Mouse (Mus musculus) T-helper 17 cell (primary cell): ENCODE measurements around the gene Nme4.

Source experiments
- in situ Hi-C, 2 experiments: fragments of 300-600 bp; cut with MboI, MseI; formaldehyde crosslinking; loops; 1 replicate in 1 of 2; 2 replicates in 1 of 2; pipeline ENCODE4 v1.15.1; 2025; ENCODE audit warnings: high pct_unique_total_duplicates in 2 of 2

The Nme4 gene

DNA sequence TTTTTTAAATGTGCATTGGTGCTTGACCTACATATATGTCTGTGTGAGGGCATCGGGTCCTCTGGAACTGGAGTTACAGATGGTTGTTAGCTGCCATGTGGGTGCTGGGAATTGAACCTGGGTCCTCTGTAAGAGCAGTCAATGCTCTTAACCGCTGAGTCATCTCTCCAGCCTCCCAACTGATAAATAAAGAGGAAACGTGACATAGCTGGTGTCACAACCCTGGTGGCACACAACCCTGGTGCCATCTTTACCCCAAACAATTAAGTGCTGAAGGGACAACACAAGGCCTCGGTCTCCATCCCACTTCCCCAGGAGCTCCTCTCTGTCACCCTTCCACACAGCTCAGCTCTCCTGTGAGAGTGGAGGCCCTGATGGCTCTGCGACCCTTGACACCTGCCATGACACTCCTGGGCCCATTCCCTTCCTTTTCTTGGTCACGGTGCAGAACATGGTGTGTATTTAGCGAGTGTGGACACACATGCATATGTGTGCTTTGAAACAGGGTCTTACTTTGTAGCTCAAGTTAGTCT is 28.8 kb downstream of the Nme4 start:
- in situ Hi-C loops, result no loop called here

DNA sequence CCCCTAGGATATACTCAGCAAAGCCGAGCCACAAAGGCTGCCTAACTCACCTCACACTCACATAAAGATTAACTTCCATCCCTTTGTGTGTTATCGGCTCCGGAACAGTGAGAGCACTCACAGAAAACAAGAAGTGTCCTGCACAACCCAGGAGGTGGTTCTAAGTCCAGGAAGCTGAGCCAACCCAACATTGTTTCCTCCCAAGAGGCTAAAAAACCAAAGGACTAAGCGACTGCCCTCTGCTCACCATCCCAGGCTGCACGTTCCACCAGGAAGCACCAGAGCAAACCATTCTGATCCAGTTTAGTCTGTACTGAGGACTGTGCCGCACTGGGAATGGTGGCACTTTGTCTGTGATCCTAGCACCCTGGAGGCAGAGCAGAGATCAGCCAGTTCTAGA is 30.5 kb downstream of the Nme4 start:
- in situ Hi-C loops, result no loop called here

DNA sequence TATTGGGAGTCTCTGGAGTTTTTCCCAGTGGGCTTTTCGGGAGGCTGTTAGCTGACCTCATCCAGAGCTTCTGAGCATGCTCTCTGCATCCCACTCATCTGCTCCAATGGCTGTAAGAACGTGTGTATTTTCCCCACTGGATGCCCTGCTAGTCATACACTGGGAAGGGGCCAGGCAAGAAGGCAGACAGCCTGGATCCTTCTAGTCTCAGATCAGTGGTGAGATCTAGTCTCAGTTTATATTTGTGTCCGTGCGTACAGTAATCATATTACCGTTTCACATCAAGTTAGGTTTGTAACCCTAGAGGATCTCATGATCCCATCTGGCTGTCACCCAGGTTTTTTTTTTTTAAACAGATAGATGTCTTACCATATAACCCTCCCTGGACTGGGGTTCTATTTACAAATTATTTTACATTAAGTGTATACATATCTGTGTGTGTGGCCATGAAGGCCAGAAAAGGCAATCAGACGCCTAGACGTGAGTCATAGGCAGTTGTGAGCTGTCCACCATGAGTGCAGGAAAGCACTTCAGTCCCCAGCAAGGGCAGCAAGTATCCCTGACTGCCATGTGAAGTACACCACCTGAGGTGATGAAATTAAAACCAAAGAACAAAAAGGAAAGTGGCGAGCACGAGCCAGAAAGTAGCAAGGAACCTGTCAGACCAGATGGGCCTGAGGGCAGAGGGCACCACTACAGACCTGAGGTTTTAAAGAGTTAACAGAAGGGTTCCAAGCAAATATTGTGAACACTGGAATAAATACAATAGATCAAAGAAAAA is 37.4 kb downstream of the Nme4 start:
- in situ Hi-C loops, result no loop called here

DNA sequence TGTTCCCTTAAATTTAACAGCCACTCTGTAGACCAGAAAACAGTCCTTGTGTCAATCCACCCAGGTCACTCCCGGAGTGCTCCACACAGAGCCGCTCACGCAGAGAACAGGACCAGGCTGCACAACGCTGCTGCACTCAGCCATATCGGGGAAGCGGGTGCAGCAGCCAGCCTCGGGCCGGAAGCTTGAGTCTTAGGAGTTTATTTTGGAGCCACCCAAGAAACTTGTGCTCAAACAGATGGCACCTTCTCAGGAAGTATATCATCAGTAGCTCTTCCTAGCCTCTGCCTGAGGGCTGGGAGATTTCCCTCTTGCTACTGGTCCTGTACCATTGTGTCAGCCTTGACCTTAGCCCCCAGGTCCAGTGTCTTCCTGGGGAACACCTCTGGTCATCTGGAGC is 38.1 kb downstream of the Nme4 start:
- in situ Hi-C loops, result no loop called here

DNA sequence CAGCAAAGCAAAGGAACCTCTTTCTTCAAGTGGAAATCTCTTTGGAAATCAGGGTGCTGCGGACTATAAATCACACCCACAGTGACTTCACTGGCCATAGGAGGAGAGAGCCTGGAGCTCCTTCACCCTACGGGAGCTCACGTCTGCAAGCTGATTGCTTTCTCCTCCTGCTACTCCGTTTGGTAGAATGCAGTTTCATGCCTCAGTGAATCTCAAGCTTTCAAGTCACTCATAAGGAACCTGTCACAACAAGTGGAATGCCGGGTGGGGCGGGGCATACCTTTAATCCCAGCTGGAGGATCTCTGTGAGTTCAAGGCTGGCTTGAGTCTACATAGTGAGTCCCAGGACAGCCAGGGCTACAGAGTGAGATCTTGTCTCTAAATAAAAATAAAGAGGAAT is 40.2 kb downstream of the Nme4 start:
- in situ Hi-C loops, result no loop called here

DNA sequence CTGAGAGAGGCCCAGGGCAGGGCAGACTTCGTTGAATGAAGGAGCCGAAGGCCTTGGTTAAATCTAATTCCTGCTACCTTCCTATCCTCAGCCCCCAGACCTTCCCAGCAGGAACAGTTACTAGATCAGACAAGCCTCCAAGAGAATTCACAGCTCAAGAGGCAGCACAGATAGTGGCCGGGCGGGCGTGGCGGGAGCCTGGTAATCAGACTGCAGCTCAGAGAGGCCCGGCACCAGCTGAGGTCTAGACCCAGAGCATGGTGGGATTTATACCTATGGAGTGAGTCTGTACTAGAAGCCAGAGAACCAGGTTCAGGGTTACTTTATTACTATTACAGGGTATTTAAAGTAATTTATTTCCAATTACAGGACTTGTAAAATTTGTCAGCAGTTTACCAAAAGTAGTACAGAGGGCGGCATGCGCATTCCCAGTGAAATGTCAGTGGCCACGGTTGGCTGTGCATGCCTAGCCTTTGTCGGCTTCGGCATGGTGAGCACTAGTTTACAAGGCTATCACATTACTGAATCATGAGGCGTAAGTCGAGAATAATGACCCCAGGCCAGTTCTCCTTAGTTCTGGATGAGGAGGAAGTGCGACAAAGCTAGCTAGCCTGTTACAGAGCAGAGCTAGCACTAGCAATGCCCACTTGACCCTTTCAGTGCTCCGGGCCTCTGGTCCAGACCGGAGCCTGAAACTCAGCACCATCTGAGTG is 41.1 kb downstream of the Nme4 start:
- in situ Hi-C loops, result no loop called here

DNA sequence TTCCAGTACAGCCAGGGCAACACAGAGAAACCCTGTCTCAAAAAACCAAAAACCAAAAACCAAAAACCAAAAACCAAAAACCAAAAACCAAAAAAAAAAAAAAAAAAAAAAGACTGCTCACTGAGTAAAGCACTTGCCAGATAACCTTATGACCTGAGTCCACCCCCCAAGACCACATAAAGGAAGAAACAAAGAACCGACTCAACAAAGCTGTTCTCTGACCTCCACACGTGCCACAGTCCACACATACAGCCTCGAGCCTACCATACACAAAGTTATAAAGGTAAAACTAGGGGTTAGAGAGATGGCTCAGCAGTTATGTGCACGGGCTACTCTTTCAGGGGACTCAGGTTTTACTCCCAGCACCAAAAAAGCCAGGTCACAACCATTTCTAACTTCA is 42.7 kb downstream of the Nme4 start:
- in situ Hi-C loops, result no loop called here

DNA sequence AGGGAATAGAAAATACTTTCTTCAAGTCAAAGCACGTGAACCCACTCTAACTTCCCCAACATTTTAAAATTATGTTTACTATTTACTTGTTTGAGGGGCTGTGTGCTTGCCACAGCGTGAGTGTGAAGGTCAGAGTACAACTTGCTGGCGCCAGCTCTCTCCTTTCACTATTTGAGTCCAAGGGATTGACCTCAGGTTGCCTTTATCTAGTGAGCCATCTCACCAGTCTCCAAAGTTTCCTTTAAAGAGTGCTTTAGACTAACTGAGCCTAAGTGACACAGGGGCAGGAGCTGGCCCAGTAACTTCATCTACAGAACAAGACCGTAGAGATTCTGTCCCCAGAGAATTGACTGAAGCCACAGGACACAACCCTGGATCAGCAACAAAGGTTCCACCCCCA is 43.3 kb downstream of the Nme4 start:
- in situ Hi-C loops, result no loop called here

DNA sequence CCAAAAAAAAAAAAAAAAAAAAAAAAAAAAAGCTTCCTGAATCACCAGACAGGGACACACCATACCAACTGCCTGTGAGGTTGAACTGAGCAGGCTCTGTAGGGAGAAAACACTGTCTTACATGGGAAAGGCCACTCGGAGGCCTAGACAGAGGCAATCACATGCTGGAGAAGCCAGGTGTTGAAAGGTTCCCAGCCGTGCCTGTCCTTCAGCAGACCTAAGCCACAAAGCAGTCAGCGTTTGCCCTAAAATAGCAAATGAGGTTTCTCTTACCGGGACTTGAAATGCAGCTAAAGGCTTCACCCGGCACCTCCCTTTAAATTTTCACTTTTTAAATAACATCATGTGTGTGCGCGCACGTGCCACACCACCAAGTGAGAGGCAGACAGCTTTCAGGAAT is 47.3 kb downstream of the Nme4 start:
- in situ Hi-C loops, result no loop called here

DNA sequence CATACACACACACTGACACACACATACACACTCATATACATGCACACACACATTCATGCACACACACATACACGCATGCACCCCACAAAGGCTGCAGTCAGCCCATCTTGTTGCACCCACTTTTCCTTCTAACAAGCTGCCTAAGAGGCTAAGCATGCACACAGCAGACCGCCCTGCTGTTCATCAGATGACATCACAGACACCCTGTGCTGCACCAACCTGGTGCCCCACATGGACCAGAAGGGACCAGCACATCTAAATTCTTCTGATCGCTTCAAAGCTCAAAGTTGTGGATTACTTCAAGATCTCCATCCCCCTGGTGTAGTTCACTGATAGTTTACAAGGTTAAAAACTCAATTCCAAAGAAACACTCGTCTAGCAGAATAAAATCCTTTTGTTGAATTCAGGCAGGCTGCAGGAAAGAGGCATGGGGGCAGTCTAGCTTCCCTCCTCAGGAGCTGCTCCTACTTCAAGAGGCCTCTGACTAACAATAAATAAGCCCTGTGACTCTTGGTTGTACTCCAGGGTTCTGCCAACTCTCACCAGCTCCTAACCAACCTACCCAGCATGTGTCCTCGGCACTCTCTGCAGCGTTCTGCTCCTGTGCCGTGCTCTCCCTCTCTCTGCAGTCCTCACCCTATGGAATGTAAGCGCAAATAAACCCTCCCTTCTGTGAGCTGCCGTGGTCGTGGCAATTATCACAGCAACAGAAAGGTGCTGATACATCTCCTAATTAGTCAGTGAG is 49.0 kb downstream of the Nme4 start:
- in situ Hi-C loops, result no loop called here

DNA sequence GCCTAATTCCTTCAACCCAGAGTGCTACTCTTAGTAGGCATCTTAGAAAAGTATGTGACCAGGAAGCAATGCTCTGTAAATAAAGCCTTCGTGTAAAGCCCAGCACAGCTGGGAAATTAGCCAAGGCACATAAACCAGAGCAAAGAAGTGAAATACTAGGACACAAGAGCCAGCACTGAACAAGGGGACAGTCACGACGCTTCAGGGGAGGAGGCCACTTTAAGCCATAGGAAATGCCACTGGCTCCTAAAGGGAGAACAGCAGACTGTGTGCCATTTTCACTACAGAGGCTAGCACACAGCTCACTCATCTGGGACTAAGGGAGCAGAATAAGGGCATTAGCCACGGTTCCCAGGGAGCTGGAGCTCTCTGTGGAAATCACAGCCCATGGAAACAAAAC is 50.1 kb downstream of the Nme4 start:
- in situ Hi-C loops, result no loop called here

DNA sequence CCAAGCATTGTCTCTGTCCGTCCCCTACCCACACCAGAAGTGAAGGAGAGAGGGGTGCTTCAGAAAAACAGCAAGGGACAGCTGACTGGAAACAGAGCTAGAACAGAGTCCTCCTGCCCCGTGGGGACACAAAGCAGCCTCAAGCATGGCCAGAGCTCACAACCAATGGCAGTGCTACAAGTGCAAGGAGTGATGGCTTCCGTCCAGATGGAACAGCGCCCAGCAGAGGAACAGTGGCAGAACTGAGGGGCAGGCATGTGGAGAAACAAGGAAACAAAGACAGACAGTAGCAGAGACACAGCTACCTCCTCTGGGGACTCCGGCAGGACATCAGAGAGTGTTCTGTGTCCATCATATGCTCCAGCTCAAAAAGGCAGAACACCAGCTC is 52.2 kb downstream of the Nme4 start:
- in situ Hi-C loops, result no loop called here

DNA sequence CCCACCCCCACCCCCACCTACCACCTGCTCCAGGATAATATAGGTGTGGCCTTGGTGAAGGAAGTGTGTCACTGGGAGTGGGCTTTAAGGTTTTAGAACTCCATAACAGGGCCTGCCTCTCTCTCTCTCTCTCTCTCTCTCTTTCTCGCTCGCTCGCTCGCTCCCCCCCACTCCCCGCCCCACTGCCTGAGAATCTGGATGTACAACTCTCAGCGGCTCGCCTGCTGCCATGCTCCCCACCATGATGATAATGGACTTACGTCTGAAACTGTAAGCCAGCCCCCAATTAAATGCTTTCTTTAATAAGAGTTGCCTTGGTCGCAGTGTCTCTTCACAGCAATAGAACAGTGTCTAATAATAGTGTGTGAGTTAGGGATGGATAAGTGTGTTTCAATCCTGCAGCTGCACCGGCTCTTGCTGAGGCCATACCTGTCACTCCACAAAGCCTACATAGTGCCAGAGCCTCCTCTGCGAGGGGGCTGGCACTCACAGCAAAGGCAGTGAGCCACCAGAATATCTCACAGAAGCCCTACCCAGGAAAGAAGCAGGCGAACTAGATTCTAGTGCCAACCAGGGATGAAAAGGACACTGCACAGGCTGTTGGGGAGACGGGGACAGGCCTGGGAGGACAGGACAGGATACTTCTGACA is 52.7 kb downstream of the Nme4 start:
- in situ Hi-C loops, result no loop called here
